Mouse (Mus musculus) hindbrain, embryonic 10.5 days (tissue): ENCODE data around the gene Olfr643. TPM values are rescaled to one million over a fixed set of nuclear protein-coding genes. Genes with fewer than 3 reads are reported as not detected.

ENCODE experiments used
- DNase-seq: peaks from one replicate; pipeline ENCODE4 v3.0.0-alpha.2; 2017; ENCODE audit warnings: low spot score
- H3K27ac ChIP-seq: fragments of 300-500 bp; sonication (generic); 2 replicates; pipeline ENCODE4 v1.5.1; 2016; ENCODE audit warnings: mild to moderate bottlenecking, moderate library complexity
- H3K27me3 ChIP-seq: fragments of 300-500 bp; sonication (generic); 2 replicates; pipeline ENCODE4 v1.6.1; 2016; ENCODE audit warnings: mild to moderate bottlenecking; ENCODE audit not compliant: poor library complexity, insufficient read depth, severe bottlenecking
- H3K36me3 ChIP-seq: fragments of 300-500 bp; sonication (generic); 2 replicates; pipeline ENCODE4 v1.6.1; 2016; ENCODE audit warnings: mild to moderate bottlenecking, moderate library complexity
- H3K4me1 ChIP-seq: fragments of 300-500 bp; sonication (generic); replicated peaks from 2 replicates; pipeline ENCODE4 v1.6.1; 2016; ENCODE audit warnings: mild to moderate bottlenecking
- H3K4me3 ChIP-seq: fragments of 300-500 bp; sonication (generic); 2 replicates; pipeline ENCODE4 v1.5.1; 2016; ENCODE audit warnings: mild to moderate bottlenecking, moderate library complexity
- H3K9me3 ChIP-seq: fragments of 300-500 bp; sonication (generic); 2 replicates; pipeline ENCODE4 v1.6.1; 2016; ENCODE audit warnings: mild to moderate bottlenecking, moderate library complexity
- WGBS: fragments of 180-500 bp; shearing (Covaris S2); methylation state at CpG from one replicate; pipeline ENCODE4 v1.1.7; 2016; 5-methylcytosine and 5-hydroxymethylcytosine counted together
- polyA plus RNA-seq: library from polyadenylated mRNA; unstranded; fragments of >200 nt; fragmentation: Nextera tagmentation; extraction: Ambion mirVana; gene quantifications from 2 replicates; pipeline ENCODE4 v1.2.1, GENCODE M21; 2016

Olfr643 gene
- polyA plus RNA-seq: not detected in 2 replicates

DNA sequence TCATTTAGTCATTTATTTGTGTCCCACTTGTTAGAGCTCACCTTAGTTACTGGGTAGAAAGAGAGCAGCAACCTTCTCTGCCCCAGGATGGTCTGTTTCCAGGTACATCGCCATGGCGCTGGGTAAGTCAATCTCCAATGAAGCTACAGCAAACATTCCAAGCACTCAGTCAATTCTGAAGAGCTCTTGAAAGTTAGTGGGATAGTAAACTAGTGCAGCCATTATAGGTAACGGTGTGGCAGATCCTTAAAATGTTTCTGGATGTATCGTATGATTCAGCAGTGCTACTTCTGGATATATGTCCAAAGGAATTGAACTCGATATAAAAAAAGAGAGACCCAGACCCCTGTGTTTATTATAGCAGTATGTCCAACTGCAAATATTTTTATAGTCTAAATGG lies at the start of gene Olfr643:
Gene Olfr643 (minus strand): TSS at position 101 of the 400 bp plus-strand sequence.
- 88% methylated on average over 5 of the region's 5 CpGs for WGBS
- no peak for DNase-seq
- no peaks in the 10 kb centered on the region for H3K9me3 ChIP-seq
- H3K27me3 ChIP-seq: no peaks in the 10 kb centered on the region
- no peaks in the 10 kb centered on the region for H3K36me3 ChIP-seq
- H3K4me1 ChIP-seq: no peaks in the 10 kb centered on the region
- no peak within 1 kb of the TSS for H3K4me3 ChIP-seq
- no peak within 1 kb of the TSS for H3K27ac ChIP-seq

DNA sequence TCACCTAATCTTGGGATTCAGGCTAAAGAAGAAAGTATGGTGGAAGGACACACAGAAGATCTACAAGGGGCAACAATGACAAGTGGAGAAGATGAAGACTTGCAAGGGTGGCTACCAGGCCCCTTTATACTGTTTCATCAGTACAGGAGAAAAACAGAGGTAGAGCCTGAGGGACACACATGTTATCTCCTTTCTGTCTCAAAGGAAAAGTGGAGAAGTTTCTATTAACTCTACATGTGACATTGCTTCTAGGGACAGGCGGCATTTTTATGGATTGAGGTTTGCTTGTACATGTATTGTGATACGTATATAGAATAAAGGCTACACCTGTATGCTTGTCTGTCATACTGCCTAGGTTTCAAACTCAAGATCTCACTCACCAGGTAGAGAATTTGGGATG lies 46.1 kb upstream of the Olfr643 start, which contains the start of gene Olfr648:
Gene Olfr648 (minus strand): TSS at position 101 of the 400 bp plus-strand sequence.
- Histone ChIP-seq H3K9me3 (no peaks in the 10 kb centered on the region), H3K4me1 (no peaks in the 10 kb centered on the region), H3K4me3 (no peak within 1 kb of the TSS), H3K27ac (no peak within 1 kb of the TSS), H3K27me3 (no peaks in the 10 kb centered on the region), H3K36me3 (no peaks in the 10 kb centered on the region)
- 97% methylated on average over 2 of the region's 2 CpGs for WGBS
- DNase-seq: no peak

DNA sequence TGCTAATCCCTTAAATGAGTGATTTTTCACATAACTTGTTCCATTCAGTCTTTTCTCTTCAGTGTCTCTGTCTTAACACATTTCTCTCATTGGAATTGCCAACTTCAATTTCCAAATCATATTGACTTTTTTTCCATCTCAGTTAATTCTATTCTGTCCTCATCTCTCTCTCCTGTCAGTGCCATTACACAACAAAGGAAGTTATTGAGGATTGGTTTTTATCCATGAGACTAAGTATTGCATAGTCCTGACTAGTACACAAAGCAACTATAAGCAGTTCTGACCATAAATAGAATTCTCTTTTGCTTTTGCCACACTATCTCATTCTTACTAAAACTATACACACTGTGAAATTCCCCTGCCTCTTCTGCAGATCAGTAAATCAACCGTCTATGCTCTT lies 41.9 kb upstream of the Olfr643 start:
- DNase-seq: no peak
- Histone ChIP-seq H3K36me3 (no peaks in the 10 kb centered on the region), H3K9me3 (no peaks in the 10 kb centered on the region), H3K27me3 (no peaks in the 10 kb centered on the region), H3K4me3 (no peak overlapping the region), H3K27ac (no peak overlapping the region), H3K4me1 (no peaks in the 10 kb centered on the region)
- WGBS: 77% methylated on average over 1 of the region's 1 CpGs

DNA sequence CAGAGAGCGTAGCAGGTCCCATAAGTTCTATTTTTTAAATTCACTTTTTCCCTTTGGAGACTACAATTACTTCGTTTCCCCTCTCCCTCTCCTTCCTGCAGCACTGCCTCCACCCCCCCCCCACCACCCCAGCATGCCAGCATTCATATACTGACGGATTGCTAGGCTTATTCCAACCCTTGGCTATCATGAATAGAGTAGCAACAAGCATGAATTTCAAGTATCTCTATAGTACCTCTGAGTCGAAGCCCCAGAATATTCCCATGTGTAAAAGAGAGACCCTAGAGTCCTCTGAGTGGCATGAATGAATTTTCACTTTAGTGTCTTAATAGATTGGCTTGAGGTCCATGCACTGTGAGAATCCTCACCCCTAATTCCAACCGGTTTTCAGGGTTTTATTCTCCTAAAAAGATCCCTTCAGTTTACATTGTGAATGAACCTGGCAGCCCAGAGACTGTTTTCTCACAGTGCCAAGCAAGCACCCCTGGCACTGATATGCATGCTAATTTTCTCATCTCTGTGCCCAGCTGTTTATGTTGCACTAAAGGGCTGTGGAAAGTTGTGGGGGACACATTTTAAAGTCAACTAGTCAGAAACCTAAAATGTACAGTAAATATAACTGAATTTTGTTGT lies 41.3 kb upstream of the Olfr643 start:
- no peaks in the 10 kb centered on the region for H3K4me1 ChIP-seq
- WGBS: 72% methylated on average over 5 of the region's 5 CpGs
- DNase-seq: no peak
- H3K4me3 ChIP-seq: no peak overlapping the region
- H3K9me3 ChIP-seq: no peaks in the 10 kb centered on the region
- H3K27ac ChIP-seq: no peak overlapping the region
- H3K27me3 ChIP-seq: no peaks in the 10 kb centered on the region
- H3K36me3 ChIP-seq: no peaks in the 10 kb centered on the region

DNA sequence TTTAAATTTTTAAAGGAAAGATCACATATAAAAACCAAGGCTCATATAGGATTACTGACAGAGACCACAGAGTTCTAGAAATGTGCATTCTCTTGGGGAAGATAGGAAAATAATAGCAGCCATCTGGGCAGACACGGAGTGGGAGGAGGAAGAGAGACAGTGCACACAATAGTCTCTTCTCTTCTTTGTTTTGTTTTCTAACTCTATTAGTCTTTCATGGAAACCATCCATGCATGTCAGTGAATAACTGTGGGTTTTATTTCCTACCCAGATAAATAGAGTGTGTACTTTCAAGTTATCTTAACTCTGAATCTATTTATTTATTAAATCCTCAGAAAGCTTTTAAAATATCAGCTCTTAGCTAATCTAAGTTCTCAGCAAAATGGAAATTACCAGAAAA lies 37.9 kb upstream of the Olfr643 start:
- H3K36me3 ChIP-seq: no peaks in the 10 kb centered on the region
- no peak overlapping the region for H3K4me3 ChIP-seq
- 23% methylated on average over 1 of the region's 1 CpGs for WGBS
- H3K9me3 ChIP-seq: no peaks in the 10 kb centered on the region
- no peaks in the 10 kb centered on the region for H3K27me3 ChIP-seq
- no peak overlapping the region for H3K27ac ChIP-seq
- no peak for DNase-seq
- no peaks in the 10 kb centered on the region for H3K4me1 ChIP-seq

DNA sequence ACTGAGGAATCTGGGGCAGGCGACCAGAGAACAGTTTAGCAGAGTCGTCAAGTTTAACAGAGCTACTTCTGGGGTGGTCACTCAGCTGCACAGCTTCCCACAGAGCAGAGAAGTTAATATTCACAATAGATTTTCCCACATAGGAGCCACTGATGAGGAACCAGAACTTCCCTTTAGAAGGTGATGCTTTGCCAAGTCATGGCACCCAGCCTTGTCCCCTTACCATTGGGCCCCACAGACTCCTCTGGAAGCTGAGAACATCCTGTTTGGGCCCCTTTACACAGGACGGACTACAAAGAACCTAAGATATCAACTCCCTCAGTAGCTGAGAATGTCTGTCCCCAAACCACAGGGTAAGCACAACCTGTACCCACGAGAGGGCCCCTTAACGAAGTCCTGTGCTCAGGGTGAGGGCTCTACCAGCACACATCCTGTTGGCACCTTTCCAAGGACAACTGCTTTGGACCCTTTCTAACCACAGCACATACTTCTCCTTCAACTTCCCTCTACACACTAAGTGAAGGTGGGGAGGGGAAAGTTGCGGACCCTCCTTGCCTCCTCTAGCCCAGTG lies 32.5 kb upstream of the Olfr643 start:
- Histone ChIP-seq H3K27me3 (no peaks in the 10 kb centered on the region), H3K4me1 (no peaks in the 10 kb centered on the region), H3K36me3 (no peaks in the 10 kb centered on the region), H3K4me3 (no peak overlapping the region), H3K9me3 (no peaks in the 10 kb centered on the region), H3K27ac (no peak overlapping the region)
- WGBS: 83% methylated on average over 6 of the region's 6 CpGs
- no peak for DNase-seq

DNA sequence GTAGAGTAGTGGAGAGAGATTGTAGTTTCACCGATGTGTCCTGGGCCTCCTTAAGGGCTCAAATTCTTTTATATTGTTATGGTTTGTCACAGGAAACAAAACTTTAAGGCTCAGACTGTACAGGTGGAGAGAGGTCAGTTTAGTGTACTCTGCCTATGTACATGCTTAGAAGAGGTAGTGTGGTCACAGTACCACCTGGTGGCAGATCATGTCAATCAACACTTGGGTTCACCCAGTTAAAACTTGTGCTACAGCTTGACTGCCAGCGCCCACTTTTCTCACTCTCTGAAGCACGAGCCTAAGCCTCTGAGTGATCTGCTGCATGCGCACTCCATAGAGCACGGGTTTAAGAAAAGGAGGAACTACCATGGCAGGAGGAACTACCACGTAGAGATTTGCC lies 29.9 kb upstream of the Olfr643 start:
- 84% methylated on average over 6 of the region's 6 CpGs for WGBS
- H3K36me3 ChIP-seq: no peaks in the 10 kb centered on the region
- H3K4me1 ChIP-seq: no peaks in the 10 kb centered on the region
- H3K4me3 ChIP-seq: no peak overlapping the region
- no peaks in the 10 kb centered on the region for H3K9me3 ChIP-seq
- no peak overlapping the region for H3K27ac ChIP-seq
- DNase-seq: no peak
- no peaks in the 10 kb centered on the region for H3K27me3 ChIP-seq

DNA sequence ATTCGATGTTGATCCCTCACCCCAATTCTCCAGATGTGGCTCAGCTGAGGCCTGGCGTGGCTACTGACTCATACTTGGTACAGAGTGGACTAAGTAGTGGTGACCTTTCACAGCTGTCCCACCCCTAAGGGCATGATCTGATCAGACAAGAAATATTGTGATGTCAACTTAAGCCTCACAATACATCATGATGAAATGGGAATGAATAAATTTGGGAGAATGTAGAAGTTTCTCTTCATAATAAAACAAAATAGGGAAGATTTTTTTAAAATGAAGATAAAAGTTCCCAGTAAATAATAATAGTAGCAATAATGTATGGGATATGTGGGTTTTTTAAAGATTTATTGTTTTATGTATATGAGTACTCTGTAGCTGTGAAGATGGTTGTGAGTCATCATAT lies 13.3 kb upstream of the Olfr643 start, which contains the start of gene Ubqlnl:
Gene Ubqlnl (minus strand): TSS at position 101 of the 400 bp plus-strand sequence.
- Histone ChIP-seq H3K4me3 (no peak within 1 kb of the TSS), H3K9me3 (no peaks in the 10 kb centered on the region), H3K27ac (no peak within 1 kb of the TSS), H3K4me1 (no peaks in the 10 kb centered on the region), H3K27me3 (no peaks in the 10 kb centered on the region), H3K36me3 (no peaks in the 10 kb centered on the region)
- no peak for DNase-seq
- WGBS: 80% methylated on average over 2 of the region's 2 CpGs

DNA sequence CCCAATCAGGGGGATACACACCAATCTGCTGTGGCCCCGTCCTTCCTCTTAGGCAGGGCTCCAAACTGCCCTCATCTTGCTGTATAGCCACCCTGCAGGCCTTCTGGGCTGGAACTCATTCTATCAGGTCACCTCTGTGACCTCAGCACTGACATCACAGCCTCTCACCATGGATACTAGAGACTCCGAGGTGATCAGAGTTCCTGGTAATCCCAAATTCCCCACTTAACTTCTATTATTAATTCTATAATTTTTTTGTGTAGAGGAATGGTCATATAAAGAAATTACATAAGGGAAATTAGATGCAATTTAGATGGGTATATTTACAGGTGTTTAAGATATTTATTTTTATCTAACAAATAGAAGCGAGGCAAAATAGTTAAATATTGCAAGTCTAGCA lies 6.0 kb upstream of the Olfr643 start, which contains the start of gene Ubqln3:
Gene Ubqln3 (minus strand): TSS at position 101 of the 400 bp plus-strand sequence.
- H3K27me3 ChIP-seq: no peaks in the 10 kb centered on the region
- H3K4me1 ChIP-seq: no peaks in the 10 kb centered on the region
- no peak for DNase-seq
- no peaks in the 10 kb centered on the region for H3K9me3 ChIP-seq
- no peak within 1 kb of the TSS for H3K27ac ChIP-seq
- 82% methylated on average over 3 of the region's 3 CpGs for WGBS
- no peak within 1 kb of the TSS for H3K4me3 ChIP-seq
- H3K36me3 ChIP-seq: no peaks in the 10 kb centered on the region

DNA sequence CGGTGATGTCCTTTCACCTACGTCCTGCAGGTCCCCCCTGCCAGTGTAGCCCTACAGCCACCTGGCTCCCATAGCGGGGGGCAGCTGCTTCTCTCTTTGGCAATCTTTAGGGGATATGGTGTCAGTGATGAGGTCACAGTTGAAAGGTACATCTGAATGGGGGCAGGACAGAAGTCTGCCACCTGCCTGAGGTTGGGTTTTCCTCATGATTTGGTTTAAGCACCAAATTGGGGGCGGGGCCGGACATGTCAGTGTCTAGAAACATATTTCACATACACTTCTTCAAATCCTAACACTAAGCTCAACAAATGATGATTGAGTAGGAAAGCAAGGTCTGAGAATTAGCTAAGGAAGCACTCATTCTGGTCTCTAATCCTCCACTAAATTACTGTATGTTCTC lies 7.5 kb downstream of the Olfr643 start, which contains the start of gene Ubqln5:
Gene Ubqln5 (minus strand): TSS at position 101 of the 400 bp plus-strand sequence.
- H3K4me1 ChIP-seq: no peaks in the 10 kb centered on the region
- 0 out of 2 replicates have a peak, but pooled peaks cover 8% of the 10 kb centered on the region for H3K9me3 ChIP-seq
- 91% methylated on average over 5 of the region's 5 CpGs for WGBS
- DNase-seq: no peak
- H3K27ac ChIP-seq: no peak within 1 kb of the TSS
- no peak within 1 kb of the TSS for H3K4me3 ChIP-seq
- H3K27me3 ChIP-seq: no peaks in the 10 kb centered on the region
- no peaks in the 10 kb centered on the region for H3K36me3 ChIP-seq

DNA sequence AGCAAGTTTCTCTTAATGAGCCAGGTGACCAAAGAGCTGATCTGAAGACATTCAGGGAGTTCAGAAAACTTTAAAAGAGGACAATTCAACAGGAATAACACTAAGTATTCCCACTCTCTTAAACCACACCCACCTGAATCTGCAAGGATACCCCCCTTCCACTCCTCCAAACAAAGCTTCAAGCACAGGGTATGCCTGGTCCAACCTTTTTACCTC lies 32.5 kb downstream of the Olfr643 start, which contains the start of gene Olfr646:
Gene Olfr646 (plus strand): TSS at position 117 of the 216 bp plus-strand sequence.
- H3K36me3 ChIP-seq: no peaks in the 10 kb centered on the region
- DNase-seq: no peak
- H3K4me3 ChIP-seq: no peak within 1 kb of the TSS
- no peaks in the 10 kb centered on the region for H3K9me3 ChIP-seq
- H3K27ac ChIP-seq: no peak within 1 kb of the TSS
- no peaks in the 10 kb centered on the region for H3K4me1 ChIP-seq
- no peaks in the 10 kb centered on the region for H3K27me3 ChIP-seq

DNA sequence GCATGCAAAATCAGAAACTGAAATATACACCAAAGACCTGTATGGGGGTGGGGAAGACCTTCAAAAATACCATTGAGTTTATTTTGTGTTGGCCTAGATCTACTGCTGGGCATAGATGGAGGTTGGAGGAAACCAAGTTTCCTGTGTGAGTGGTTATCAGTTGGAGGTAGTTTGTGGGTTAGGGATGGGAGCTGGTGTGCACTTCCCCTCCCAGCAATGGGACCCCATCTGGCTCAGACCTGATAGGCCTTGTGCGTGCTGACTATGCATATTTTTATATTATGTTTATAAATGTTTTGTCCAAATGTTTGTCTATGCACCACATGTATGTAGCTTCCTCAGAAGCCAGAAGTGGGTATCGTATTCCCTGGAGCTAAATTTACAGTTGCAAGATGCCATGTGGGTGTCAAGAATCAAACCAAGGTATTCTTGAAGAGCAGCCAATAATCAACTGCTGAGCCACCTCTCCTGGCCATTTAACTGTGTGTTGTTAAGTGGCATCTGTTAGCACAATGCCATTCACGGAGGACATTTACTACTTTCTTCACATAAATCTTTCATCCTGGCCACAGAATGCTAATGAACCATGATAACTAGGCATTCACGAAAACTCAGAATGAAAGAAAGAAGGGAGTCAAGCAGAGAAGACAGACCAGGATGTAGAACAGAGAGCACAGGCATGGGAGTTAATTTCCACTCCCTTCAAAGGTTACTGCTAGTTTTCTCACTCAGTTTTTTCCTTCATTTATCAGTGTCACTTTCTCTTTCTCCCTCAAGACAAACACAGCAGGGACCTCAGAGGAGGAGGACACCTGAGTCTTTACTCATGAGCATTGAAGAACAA lies 33.1 kb downstream of the Olfr643 start:
- Histone ChIP-seq H3K4me1 (no peaks in the 10 kb centered on the region), H3K27ac (no peak overlapping the region), H3K36me3 (no peaks in the 10 kb centered on the region), H3K27me3 (no peaks in the 10 kb centered on the region), H3K9me3 (no peaks in the 10 kb centered on the region), H3K4me3 (no peak overlapping the region)
- no peak for DNase-seq
- WGBS: 67% methylated on average over 4 of the region's 4 CpGs

DNA sequence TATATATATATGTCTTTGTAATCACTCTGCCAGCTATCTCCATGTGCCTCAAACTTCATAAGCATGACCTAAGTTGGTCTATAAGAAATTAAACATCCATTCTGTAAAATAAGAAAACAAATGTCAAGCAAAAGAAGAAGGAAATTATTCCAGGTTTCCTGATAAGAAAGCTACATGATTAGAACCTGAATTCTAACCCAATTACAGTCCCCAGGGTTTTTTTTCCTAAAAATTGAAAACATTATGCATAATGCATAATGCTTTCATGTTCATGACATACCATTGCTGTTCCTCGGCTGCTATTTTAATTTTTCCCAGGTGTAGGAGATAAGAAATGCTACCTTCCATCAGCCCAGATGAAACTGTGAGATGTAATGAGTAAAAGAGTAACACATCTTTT lies 51.8 kb downstream of the Olfr643 start, which contains the start of gene Olfr645:
Gene Olfr645 (minus strand): TSS at position 101 of the 400 bp plus-strand sequence.
- Histone ChIP-seq H3K36me3 (no peaks in the 10 kb centered on the region), H3K9me3 (no peaks in the 10 kb centered on the region), H3K4me3 (no peak within 1 kb of the TSS), H3K27me3 (no peaks in the 10 kb centered on the region), H3K4me1 (no peaks in the 10 kb centered on the region), H3K27ac (no peak within 1 kb of the TSS)
- DNase-seq: no peak
- WGBS: 79% methylated on average over 1 of the region's 1 CpGs
